Mouse (Mus musculus): ENCODE data around the gene Mospd3. TPM values are rescaled to one million over a fixed set of nuclear protein-coding genes. Genes with fewer than 3 reads are reported as not detected.
A peak's percentile ranks its signal among the peaks of the same experiment; 100 is the strongest.

Mospd3 gene
- total RNA-seq, 1 experiment, result 12.9 TPM

DNA sequence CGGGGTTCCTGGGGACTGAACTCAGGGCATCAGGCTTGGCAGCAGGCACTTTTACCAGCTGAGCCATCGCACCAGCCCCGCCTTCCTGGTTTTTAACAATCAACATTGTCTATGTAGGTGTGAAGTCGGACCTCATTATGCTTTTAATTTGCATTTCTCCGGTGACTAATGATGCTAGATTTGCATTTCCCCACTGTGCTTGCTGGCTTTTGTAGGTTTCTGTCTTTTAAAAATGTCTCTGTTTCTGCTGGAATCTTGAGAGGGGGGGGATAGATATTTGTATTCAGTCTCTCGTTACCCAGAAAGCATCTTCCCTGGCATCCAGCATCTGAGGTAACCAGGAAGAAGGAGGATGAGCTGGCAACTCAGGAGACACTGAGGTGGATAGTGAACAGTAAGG lies 39.3 kb downstream of the Mospd3 start:
- H3K4me3 ChIP-seq (ENCODE audit: insufficient read depth in 1 of 2, low read depth in 1 of 2, low read length in 2 of 2, poor library complexity in 1 of 2, severe bottlenecking in 1 of 2), result no peak overlapping the region
- no peaks in the 10 kb centered on the region for H3K9me3 ChIP-seq (ENCODE audit: control insufficient read depth, insufficient read depth, low read depth, low read length)
- in situ Hi-C loops (cut with MboI; ENCODE audit: low sequenced_read_pairs in 2 of 2, unreplicated experiment in 2 of 2), result no loop called here
- H3K36me3 ChIP-seq (ENCODE audit: control insufficient read depth, insufficient read depth, low read length, poor library complexity, severe bottlenecking), result no peaks in the 10 kb centered on the region
- no peak overlapping the region for H3K9ac ChIP-seq (ENCODE audit: insufficient read depth, low read depth, low read length, poor library complexity, severe bottlenecking)
- DNase-seq (ENCODE audit: low read depth, low spot score), result no peak
- peaks cover 2 to 5% of the 10 kb centered on the region in 2 experiments; a peak in 1 of 4 replicates for H3K4me1 ChIP-seq (ENCODE audit: control insufficient read depth in 2 of 2, insufficient read depth in 2 of 2, low read length in 2 of 2, poor library complexity in 1 of 2)
- H3K27ac ChIP-seq (ENCODE audit: insufficient read depth, low read depth, low read length, poor library complexity, severe bottlenecking), result no peak overlapping the region
- TF ChIP-seq ZNF384 (IDR thresholded peaks at IDR 0.05; ENCODE audit: low read depth, low read length) (no peak), CHD2 (IDR thresholded peaks at IDR 0.05; ENCODE audit: low read depth, low read length) (no peak), MAFK (IDR thresholded peaks at IDR 0.05; ENCODE audit: insufficient read depth, low read depth, low read length) (no peak), HCFC1 (IDR thresholded peaks at IDR 0.05; ENCODE audit: borderline replicate concordance, insufficient read depth, low read length) (no peak), ZC3H11A (IDR thresholded peaks at IDR 0.05; ENCODE audit: borderline replicate concordance, low read depth, low read length) (no peak)

DNA sequence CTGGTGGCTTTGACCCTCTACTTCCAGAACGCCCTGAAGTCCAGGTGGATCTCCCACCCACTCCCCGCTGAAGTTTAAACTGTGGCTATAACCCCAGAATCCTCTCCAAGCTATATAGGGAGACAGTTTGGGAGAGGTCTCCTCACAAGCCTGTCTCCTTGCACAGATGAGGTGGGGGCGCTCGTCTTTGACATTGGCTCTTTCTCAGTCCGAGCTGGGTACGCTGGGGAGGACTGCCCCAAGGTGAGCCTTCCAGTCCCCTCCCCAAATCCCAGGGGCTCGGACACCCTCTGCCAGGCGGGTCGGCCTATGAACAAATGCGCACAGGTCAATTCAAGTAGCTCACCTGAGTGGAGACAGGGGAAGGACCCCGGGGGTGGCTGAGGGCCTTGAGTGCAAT lies 47.0 kb downstream of the Mospd3 start:
- TF ChIP-seq ZC3H11A (IDR thresholded peaks at IDR 0.05; ENCODE audit: borderline replicate concordance, low read depth, low read length) (no peak), MAFK (IDR thresholded peaks at IDR 0.05; ENCODE audit: insufficient read depth, low read depth, low read length) (no peak), CHD2 (IDR thresholded peaks at IDR 0.05; ENCODE audit: low read depth, low read length) (no peak), HCFC1 (IDR thresholded peaks at IDR 0.05; ENCODE audit: borderline replicate concordance, insufficient read depth, low read length) (no peak), ZNF384 (IDR thresholded peaks at IDR 0.05; ENCODE audit: low read depth, low read length) (no peak)
- in situ Hi-C loops (cut with MboI; ENCODE audit: low sequenced_read_pairs in 2 of 2, unreplicated experiment in 2 of 2), result no loop called here
- Histone ChIP-seq H3K9me3 (ENCODE audit: control insufficient read depth, insufficient read depth, low read depth, low read length) (no peaks in the 10 kb centered on the region), H3K4me1 (ENCODE audit: control insufficient read depth in 2 of 2, insufficient read depth in 2 of 2, low read length in 2 of 2, poor library complexity in 1 of 2) (0 out of 4 replicates have a peak, but pooled peaks cover 0 to 2% of the 10 kb centered on the region in 2 experiments), H3K27ac (ENCODE audit: insufficient read depth, low read depth, low read length, poor library complexity, severe bottlenecking) (no peak overlapping the region), H3K4me3 (ENCODE audit: insufficient read depth in 1 of 2, low read depth in 1 of 2, low read length in 2 of 2, poor library complexity in 1 of 2, severe bottlenecking in 1 of 2) (peak overlapping the region in 1 of 2 experiments; percentile 29; a peak in 1 of 4 replicates), H3K36me3 (ENCODE audit: control insufficient read depth, insufficient read depth, low read length, poor library complexity, severe bottlenecking) (no peaks in the 10 kb centered on the region), H3K9ac (ENCODE audit: insufficient read depth, low read depth, low read length, poor library complexity, severe bottlenecking) (no peak overlapping the region)
- DNase-seq (ENCODE audit: low read depth, low spot score), result no peak

DNA sequence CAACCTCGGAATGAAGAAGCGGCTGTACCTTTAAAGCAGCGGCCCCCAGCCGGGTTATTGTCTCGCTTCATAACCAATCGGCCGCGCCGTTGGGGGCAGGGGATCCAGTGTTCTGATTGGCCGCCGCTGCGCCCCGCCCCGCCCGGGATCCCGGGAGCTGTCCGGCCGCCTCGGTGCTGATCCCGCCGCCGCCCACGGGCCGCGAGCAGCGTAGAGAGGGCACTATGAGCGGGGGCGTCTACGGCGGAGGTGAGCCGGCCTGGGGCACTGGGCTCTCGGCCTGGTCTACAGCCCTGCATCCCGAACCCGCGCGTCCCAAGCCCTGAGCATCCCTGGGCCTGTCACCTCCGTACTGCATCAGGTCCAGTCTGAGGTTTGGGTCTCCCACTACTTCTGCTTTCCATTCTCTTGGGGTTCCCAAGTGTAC lies 47.4 kb downstream of the Mospd3 start, which contains the start of gene Actl6b:
TSS of gene Actl6b (plus strand) at position 107 of the 427 bp plus-strand sequence.
- in situ Hi-C loops (cut with MboI; ENCODE audit: low sequenced_read_pairs in 2 of 2, unreplicated experiment in 2 of 2), result no loop called here
- Histone ChIP-seq H3K9ac (ENCODE audit: insufficient read depth, low read depth, low read length, poor library complexity, severe bottlenecking) (no peak within 1 kb of the TSS), H3K9me3 (ENCODE audit: control insufficient read depth, insufficient read depth, low read depth, low read length) (no peaks in the 10 kb centered on the region), H3K4me3 (ENCODE audit: insufficient read depth in 1 of 2, low read depth in 1 of 2, low read length in 2 of 2, poor library complexity in 1 of 2, severe bottlenecking in 1 of 2) (peak within 1 kb of the TSS; percentile 14 to 49; a peak in 2 of 4 replicates), H3K4me1 (ENCODE audit: control insufficient read depth in 2 of 2, insufficient read depth in 2 of 2, low read length in 2 of 2, poor library complexity in 1 of 2) (0 out of 4 replicates have a peak, but pooled peaks cover 0 to 2% of the 10 kb centered on the region in 2 experiments), H3K36me3 (ENCODE audit: control insufficient read depth, insufficient read depth, low read length, poor library complexity, severe bottlenecking) (no peaks in the 10 kb centered on the region), H3K27ac (ENCODE audit: insufficient read depth, low read depth, low read length, poor library complexity, severe bottlenecking) (no peak within 1 kb of the TSS)
- TF ChIP-seq ZC3H11A (IDR thresholded peaks at IDR 0.05; ENCODE audit: borderline replicate concordance, low read depth, low read length) (no peak), HCFC1 (IDR thresholded peaks at IDR 0.05; ENCODE audit: borderline replicate concordance, insufficient read depth, low read length) (no peak), ZNF384 (IDR thresholded peaks at IDR 0.05; ENCODE audit: low read depth, low read length) (no peak), CHD2 (IDR thresholded peaks at IDR 0.05; ENCODE audit: low read depth, low read length) (no peak), MAFK (IDR thresholded peaks at IDR 0.05; ENCODE audit: insufficient read depth, low read depth, low read length) (no peak)
- DNase-seq (ENCODE audit: low read depth, low spot score), result peak; percentile 84

DNA sequence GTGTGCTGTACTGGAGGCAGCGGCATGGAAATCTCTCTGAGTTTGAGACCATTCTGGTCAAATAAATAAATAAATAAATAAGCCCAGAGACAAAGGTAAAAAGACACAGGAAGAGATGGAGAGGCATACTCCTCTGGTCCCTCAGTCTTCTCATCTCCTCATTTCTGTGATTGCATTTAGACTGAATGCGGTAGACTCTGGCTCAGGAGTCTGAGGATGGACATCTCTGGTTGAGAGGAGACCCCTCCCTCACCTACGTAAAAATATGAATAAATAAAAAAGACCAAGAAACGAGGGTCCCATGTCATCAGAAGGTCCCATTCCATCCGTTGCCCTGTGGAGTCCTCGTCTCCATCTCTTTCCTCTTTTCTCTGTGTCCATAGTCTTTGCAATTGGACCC lies 47.9 kb downstream of the Mospd3 start:
- peak overlapping the region in 1 of 2 experiments; percentile 49; a peak in 2 of 4 replicates for H3K4me3 ChIP-seq (ENCODE audit: insufficient read depth in 1 of 2, low read depth in 1 of 2, low read length in 2 of 2, poor library complexity in 1 of 2, severe bottlenecking in 1 of 2)

More for the DNA sequence above, 47.9 kb downstream of the Mospd3 start:
- no peaks in the 10 kb centered on the region for H3K36me3 ChIP-seq (ENCODE audit: control insufficient read depth, insufficient read depth, low read length, poor library complexity, severe bottlenecking)
- TF ChIP-seq ZNF384 (IDR thresholded peaks at IDR 0.05; ENCODE audit: low read depth, low read length) (no peak), ZC3H11A (IDR thresholded peaks at IDR 0.05; ENCODE audit: borderline replicate concordance, low read depth, low read length) (no peak), CHD2 (IDR thresholded peaks at IDR 0.05; ENCODE audit: low read depth, low read length) (no peak), HCFC1 (IDR thresholded peaks at IDR 0.05; ENCODE audit: borderline replicate concordance, insufficient read depth, low read length) (no peak)
- no peaks in the 10 kb centered on the region for H3K9me3 ChIP-seq (ENCODE audit: control insufficient read depth, insufficient read depth, low read depth, low read length)
- H3K27ac ChIP-seq (ENCODE audit: insufficient read depth, low read depth, low read length, poor library complexity, severe bottlenecking), result no peak overlapping the region
- 0 out of 4 replicates have a peak, but pooled peaks cover 0 to 2% of the 10 kb centered on the region in 2 experiments for H3K4me1 ChIP-seq (ENCODE audit: control insufficient read depth in 2 of 2, insufficient read depth in 2 of 2, low read length in 2 of 2, poor library complexity in 1 of 2)
- no peak for DNase-seq (ENCODE audit: low read depth, low spot score)
- H3K9ac ChIP-seq (ENCODE audit: insufficient read depth, low read depth, low read length, poor library complexity, severe bottlenecking), result no peak overlapping the region
- in situ Hi-C loops (cut with MboI; ENCODE audit: low sequenced_read_pairs in 2 of 2, unreplicated experiment in 2 of 2), result no loop called here

Data from ES-E14 (cell line).